Mouse (Mus musculus): ENCODE data around the gene Cct5.

The Cct5 gene

DNA sequence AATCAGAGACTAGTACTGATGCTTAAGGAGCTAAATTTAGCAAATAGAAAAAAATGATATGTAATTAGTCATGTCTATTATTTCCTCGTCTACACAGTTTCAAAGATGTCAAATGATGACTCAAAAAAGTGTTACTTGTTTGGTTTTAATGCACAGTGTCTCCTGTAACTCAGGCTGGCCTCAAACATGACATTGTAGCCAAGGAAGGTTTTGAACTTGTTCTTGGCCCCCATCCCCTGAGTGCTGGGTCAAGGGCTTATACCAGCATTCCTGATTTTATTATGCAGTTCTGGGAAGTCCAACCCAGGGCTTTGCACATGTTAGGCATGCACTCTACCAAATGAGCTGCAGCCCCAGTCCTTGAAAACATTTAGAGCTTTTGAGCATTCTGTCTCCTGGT lies 35.8 kb downstream of the Cct5 start:
- DNase-seq (ENCODE audit: inconsistent age in 2 of 2, low spot score in 1 of 2): peak in 1 of 2 experiments; percentile 73

DNA sequence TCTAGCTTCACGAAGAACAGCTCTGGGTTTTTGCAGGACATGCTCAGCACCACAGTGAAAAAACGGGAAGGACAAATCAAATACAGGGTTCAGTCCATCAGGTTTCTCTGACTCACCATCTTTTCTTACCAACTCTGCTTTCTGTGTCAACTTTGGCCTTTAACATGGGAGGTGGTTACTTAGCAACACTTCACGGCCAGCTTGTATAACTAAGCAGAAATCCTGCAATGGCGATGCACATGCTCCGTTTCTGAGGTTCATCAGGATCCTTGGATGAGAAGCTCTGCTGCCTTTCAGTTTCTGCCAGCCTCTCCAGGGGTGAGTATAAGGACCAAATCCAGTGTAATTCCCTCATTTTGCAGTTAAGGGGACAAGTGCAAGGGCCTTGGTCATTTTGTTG lies 36.4 kb downstream of the Cct5 start, which contains the start of gene Cmbl:
TSS of gene Cmbl (plus strand) at position 206 of the 400 bp plus-strand sequence.
- DNase-seq (ENCODE audit: inconsistent age in 2 of 2, low spot score in 1 of 2): peak; percentile 73 to 87

DNA sequence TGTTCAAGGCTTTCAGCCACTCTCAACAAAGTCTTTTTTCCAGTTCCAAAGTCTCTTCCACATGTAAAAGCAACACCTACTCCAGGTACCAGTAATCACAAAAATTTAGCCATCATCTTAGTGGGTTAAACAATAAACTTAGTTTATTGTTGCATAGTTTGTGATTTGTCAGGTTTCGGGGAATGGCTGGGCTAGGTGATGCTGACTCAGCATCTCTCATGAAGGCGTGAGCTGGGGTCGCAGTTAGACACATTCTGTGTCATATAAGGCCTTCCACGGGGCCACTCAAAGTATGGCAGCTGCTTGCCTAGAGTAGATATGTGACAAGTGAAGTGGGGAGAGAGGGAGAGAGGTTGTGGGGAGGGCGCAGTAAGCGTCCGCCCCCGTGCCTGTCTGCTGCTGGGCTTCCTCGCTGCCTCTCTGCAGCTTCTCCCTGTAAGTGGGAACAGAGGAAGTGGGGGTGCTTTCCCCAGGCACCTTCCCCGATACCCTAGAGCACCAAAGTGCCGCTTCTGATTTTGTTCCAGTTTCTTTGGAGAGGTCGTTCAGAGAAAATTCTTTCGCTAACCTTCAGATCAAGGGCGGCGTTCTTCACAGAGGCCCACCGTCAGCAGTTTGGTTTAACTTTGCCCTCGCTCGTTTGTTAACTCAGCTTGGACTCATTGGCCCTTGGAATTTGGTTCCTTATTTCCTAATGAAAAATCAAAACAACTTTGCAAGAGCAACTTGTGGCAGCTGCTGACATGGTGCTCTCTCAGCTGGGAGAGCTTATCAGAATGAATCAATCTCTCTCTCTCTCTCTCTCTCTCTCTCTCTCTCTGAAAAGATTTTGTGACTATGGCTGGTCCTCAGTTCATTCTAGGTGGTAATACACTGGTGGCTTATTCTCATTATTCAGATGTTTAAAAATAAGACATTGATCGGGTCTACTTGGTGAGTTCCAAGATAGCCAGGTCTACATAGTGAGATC lies 37.7 kb downstream of the Cct5 start:
- peak; percentile 73 to 91 for DNase-seq (ENCODE audit: inconsistent age in 2 of 2, low spot score in 1 of 2)

DNA sequence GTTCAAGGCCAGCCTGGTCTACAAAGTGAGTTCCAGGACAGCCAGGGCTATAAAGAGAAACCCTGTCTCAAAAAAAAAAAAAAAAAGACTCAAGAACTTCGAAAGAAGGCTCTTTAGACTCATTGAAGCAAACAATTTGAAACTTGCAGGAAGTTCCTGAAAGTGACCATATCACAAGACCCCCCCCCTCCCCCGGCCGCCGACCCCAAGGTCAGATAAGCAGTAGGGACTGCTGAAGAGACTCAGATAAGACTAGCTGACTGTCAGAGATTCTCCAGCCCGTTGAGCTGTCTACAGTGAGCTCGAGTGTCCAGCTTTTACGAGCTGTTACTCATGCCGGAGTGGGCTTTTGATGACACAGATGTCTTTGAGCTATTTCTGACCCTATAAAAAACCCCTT lies 38.8 kb downstream of the Cct5 start:
- no peak for DNase-seq (ENCODE audit: inconsistent age in 2 of 2, low spot score in 1 of 2)

DNA sequence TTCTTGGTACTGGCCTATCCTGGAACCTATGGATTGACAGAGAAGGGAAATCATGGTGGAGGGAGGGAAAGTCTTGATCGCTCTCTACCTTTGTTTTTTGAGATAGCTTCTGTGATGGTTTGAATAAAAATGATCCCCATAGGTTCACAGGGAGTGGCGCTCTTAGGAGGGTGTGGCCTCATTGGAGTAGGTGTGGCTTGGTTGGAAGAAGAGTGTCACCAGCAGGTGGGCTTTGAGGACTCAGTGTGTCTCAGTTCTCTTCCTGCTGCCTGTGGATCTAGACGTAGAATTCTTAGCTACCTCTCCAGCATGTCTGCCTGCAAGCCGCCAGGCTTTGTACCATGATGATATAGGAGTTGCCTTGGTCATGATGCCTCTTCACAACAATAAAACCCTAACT lies 39.6 kb downstream of the Cct5 start:
- no peak for DNase-seq (ENCODE audit: inconsistent age in 2 of 2, low spot score in 1 of 2)

DNA sequence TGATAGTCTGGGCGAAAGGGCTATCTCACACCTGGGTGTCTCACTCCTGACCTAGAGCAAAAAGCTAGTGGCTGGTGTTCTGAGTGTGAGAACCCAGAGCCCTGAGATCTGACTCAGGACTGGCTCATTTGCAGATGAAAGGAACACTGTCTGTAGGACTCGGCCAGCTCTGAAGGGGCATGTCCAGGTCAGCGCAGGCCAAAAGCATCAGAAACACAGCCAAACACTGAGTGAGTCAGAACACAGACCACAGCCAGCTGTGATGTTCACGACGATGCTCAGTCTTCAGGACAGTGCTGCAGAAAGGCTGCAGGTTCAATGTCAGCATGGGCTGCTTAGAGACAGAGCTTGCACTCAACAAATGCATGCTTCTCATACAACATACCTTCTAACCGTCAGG lies 40.2 kb downstream of the Cct5 start:
- DNase-seq (ENCODE audit: inconsistent age in 2 of 2, low spot score in 1 of 2): peak; percentile 74 to 77

DNA sequence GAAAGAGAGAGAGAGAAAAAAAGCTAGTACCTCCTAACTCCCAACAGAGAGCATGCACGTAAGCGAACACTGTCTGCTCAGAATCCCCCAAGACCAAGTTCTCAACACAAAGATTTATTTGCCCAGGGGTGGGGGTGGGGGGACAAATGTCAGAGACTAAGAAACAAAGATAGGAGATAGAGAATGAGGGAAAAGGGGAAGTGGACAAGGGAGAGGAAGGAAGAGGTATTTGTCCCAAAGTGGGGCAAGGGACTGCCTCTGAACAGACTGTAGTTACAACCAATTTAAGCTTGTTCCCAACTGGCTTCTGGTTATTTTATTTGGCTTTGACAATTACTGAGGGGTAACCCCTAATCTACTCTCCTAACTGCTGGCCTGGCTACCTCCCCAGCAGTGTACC lies 46.7 kb downstream of the Cct5 start:
- DNase-seq (ENCODE audit: inconsistent age in 2 of 2, low spot score in 1 of 2): no peak

DNA sequence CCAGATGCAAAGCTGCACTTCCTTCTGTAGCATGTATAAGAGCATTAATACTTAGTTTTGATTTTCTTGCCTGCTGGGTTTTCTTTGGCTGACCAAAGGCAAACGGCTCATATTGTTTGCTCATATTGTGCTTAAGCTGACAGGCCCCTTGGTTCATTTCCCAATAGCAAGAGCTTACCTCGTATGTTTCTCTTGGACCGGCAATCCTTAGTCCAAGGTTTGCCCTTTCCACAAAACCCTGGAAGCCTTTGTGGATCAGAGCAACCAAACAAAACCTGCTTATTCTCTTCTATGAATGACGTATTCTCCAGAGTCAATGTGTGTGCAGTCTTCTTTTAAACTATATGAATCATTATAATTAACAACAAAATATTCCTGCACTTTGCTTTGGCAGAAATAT lies 51.2 kb downstream of the Cct5 start:
- DNase-seq (ENCODE audit: inconsistent age in 2 of 2, low spot score in 1 of 2): no peak

DNA sequence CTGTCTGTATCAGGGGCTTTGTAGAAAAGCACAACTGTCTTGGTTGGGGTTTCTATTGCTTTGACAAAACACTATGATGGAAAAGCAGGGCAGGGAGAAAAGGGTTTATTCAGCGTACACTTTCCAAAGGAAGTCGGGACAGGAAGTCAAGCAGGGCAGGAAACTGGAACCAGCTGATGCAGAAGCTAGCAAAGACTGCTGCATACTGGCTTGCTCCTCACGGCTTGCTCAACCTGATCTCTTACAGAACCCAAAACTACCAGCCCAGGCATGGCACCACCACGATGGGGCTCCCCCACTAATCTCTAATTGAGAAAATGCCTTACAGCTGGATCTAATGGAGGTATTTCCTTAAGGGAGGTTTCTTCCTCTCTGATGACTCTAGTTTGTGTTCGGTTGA lies 54.2 kb downstream of the Cct5 start:
- DNase-seq (ENCODE audit: inconsistent age in 2 of 2, low spot score in 1 of 2): no peak

DNA sequence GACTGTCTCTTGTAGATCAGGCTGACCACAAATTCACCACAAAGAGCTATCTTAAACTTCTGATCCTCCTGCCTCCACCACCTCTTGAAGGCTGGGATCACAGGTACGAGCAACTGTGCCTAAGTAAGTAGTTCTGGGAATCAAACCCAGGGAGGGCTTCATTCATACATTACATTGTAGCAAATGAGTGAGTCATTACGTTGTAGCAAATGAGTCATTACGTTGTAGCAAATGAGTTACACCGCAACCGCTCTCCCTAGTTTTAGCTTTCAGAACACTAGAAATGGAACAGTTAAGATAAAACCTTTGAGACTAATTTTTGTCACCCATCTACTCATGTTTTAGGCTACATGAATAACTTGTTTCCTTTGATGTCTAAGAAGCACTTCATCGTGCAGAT lies 55.3 kb downstream of the Cct5 start:
- no peak for DNase-seq (ENCODE audit: inconsistent age in 2 of 2, low spot score in 1 of 2)

DNA sequence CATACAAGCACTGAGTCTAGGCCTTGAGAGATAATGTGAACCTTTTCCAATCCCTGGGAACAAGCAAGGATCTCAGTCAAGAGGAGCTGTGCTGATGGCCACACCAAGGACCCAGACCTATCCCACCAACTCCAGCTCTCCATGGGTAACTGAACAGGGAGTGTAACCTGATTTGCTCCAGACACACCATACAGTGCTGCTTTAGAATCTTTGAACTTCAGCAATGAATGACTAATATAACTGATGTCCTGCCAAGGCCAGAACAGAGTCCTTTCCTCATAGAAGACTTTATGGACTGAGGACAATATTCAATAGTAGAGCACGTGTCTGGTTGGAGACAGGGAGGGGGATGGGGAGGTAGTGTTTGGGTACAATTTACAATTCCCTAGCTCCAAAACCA lies 56.5 kb downstream of the Cct5 start:
- peak; percentile 18 to 74 for DNase-seq (ENCODE audit: inconsistent age in 2 of 2, low spot score in 1 of 2)

DNA sequence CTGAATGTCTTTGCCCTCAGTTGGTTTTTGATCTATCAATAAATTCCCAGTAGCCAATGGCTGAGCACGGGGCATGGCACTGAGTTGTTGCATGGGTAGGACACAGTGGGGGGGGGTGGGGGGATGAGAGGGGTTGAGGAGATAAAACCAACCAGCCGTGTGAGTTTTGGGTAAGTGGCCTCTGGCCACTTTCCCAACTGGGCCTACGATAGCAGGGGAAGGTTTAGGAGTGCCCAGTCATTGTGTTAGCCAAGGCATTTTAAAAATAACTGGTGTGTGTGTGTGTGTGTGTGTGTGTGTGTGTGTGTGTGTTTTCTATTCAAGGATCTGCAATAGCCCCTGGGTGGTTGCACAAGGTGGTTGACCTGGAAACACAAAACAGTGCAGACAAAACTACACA lies 58.4 kb downstream of the Cct5 start:
- DNase-seq (ENCODE audit: inconsistent age in 2 of 2, low spot score in 1 of 2): no peak

DNA sequence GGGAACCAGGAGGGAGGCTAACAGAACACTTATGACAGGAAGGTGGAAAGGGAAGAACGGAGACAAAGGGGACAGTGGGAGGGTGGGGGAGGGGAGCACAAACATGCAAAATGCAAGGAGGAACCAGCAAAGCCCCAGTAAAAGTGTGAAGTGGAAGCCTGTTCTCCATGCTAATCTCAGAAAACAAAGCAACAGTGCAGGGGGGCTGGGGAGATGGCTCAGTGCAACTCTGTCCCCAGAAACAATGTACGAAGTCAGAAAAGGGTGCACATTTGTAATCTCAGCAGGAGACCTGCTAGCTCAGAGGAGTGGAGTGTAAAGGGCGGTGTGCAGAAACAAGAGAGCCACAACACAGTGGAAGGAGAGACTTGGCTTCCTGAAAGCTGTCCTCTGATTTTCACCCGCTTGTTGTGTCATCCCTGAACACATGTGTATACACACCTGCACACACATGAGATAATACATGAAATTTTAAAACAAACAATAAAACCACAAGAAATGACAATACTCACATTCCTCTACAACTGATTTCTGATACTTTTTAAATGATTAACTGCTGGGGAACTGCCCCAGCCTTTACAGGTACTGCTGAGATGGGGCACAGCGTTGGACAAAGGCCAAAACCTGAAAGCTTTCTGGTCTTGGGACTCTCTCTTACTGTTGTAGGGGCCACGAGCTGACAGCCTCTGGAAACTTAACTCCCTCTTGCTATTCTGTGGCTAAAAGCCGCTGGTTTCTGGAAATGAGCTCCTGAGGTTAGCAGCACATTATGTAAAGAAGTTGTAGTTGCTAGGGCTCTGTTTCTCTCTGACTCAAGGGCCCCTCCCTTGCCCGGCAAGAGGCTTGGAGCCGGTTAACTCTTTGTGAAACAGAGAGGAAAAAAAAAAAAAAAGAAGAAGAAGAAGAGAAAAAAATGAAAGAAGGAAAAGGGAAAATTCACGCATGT lies 59.3 kb downstream of the Cct5 start:
- DNase-seq (ENCODE audit: inconsistent age in 2 of 2, low spot score in 1 of 2): peak; percentile 37 to 68

Measured in adrenal gland, adult (tissue).